Mouse (Mus musculus) kidney, adult 2 months (tissue): ENCODE measurements at regions not wholly inside any gene's neighbourhood (a gene's known extent, or its start where the extent isn't known, plus 50 kb on each side); places are given as distances from the start of the nearest gene placed in this dataset.

ENCODE experiments used
- DNase-seq: peaks from one replicate; pipeline ENCODE4 v3.0.0; 2021
- H3K27ac ChIP-seq: fragments of 200-500 bp; 2 replicates; pipeline ENCODE4 v1.5.1; 2012; ENCODE audit warnings: low read depth, low read length, control low read depth, inconsistent platforms; ENCODE audit not compliant: insufficient read depth
- H3K27me3 ChIP-seq: fragments of 200-500 bp; replicated peaks from 2 replicates; pipeline ENCODE4 v1.6.1; 2012; ENCODE audit warnings: mild to moderate bottlenecking, moderate library complexity, low read length, inconsistent platforms; ENCODE audit not compliant: control insufficient read depth, insufficient read depth
- H3K36me3 ChIP-seq: fragments of 200-500 bp; 2 replicates; pipeline ENCODE4 v1.6.1; 2012; ENCODE audit warnings: mild to moderate bottlenecking, moderate library complexity, low read length, inconsistent platforms; ENCODE audit not compliant: control insufficient read depth, insufficient read depth
- H3K4me1 ChIP-seq: fragments of 200-500 bp; 2 replicates; pipeline ENCODE4 v1.6.1; 2011; ENCODE audit warnings: low read length; ENCODE audit not compliant: control insufficient read depth, insufficient read depth
- H3K4me3 ChIP-seq: fragments of 200-500 bp; 2 replicates; pipeline ENCODE4 v1.5.1; 2011; ENCODE audit warnings: mild to moderate bottlenecking, low read depth, low read length, control low read depth; ENCODE audit not compliant: insufficient read depth
- CTCF ChIP-seq: fragments of 200-500 bp; conservative IDR thresholded peaks from 2 replicates; pipeline ENCODE4 v1.5.1; 2011; ENCODE audit warnings: low read depth, mild to moderate bottlenecking, control low read depth, low read length, moderate library complexity, mixed read lengths; ENCODE audit not compliant: insufficient read depth, insufficient read length
- POLR2A ChIP-seq: fragments of 200-500 bp; IDR thresholded peaks from one replicate; pipeline ENCODE4 v1.6.1; 2011; ENCODE audit warnings: low read depth, low read length, control low read depth
- WGBS: fragments of 180-500 bp; shearing (Covaris S2); methylation state at CpG from one replicate; pipeline ENCODE4 v1.1.7; 2018; 5-methylcytosine and 5-hydroxymethylcytosine counted together

GRCm38 (mm10) chr13:105377038-105377437 is 66.4 kb upstream of the Htr1a start:
- TF ChIP-seq POLR2A (no peak), CTCF (peak; percentile 64)
- DNase-seq = peak; percentile 55
- no peaks in the 10 kb centered on the region for H3K27me3 ChIP-seq
- no peak overlapping the region for H3K4me3 ChIP-seq
- no peaks in the 10 kb centered on the region for H3K36me3 ChIP-seq
- no peak overlapping the region for H3K27ac ChIP-seq
- no peaks in the 10 kb centered on the region for H3K4me1 ChIP-seq
- 5% methylated on average over 2 of the region's 2 CpGs for WGBS

- Histone ChIP-seq H3K36me3 (no peaks in the 10 kb centered on the region), H3K4me1 (no peaks in the 10 kb centered on the region), H3K4me3 (no peak overlapping the region), H3K27me3 (no peaks in the 10 kb centered on the region), H3K27ac (no peak overlapping the region)
- no peak for TF ChIP-seq CTCF
- no peak for DNase-seq
- 81% methylated on average over 9 of the region's 9 CpGs for WGBS
Measured at GRCm38 (mm10) chr13:105378587-105378986, 64.9 kb upstream of the Htr1a start.

GRCm38 (mm10) chr13:105387016-105387772 is 56.2 kb upstream of the Htr1a start:
- Histone ChIP-seq H3K27me3 (no peaks in the 10 kb centered on the region), H3K4me1 (no peaks in the 10 kb centered on the region), H3K36me3 (no peaks in the 10 kb centered on the region), H3K4me3 (no peak overlapping the region), H3K27ac (no peak overlapping the region)
- DNase-seq = no peak
- WGBS = 55% methylated on average over 4 of the region's 4 CpGs
- no peak for TF ChIP-seq CTCF
- no peak for TF ChIP-seq POLR2A
